Mouse (Mus musculus): ENCODE measurements around the gene 4922502D21Rik. TPM values are rescaled to one million over a fixed set of nuclear protein-coding genes. Genes with fewer than 3 reads are reported as not detected.

4922502D21Rik gene
- polyA plus RNA-seq, 1 experiment from 2014 or later, result 0.17 TPM

GRCm38 (mm10) chr6:129314655-129315168, 16.9 kb downstream of the 4922502D21Rik start:
- DNase-seq (ENCODE audit: low spot score), result no peak

GRCm38 (mm10) chr6:129312499-129312898, 19.1 kb downstream of the 4922502D21Rik start:
- no peak for DNase-seq (ENCODE audit: low spot score)

GRCm38 (mm10) chr6:129304180-129304579, 27.4 kb downstream of the 4922502D21Rik start:
- no peak for DNase-seq (ENCODE audit: low spot score)

DNA sequence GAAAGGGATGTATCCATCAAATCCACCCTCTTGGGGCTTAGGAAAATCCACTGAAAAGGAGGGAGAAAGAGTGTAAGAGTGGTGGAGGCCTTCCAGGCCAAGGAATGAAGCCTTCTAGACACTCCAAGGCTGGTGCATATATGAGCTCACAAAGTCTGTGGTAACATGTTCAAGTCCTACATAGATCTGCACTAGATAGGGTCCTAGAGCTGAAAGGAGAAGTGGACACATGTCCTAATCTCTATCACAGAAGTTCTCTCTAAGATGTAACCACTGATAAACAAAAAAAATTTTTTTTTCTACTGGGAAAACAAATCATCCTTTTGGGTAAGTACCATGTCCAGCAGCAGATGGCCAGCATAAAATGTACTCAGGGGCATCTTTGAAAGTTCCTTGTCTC, 42.9 kb downstream of the 4922502D21Rik start:
- no peak for DNase-seq (ENCODE audit: low spot score)

GRCm38 (mm10) chr6:129284384-129285104, 47.1 kb downstream of the 4922502D21Rik start:
- peak; percentile 94 for DNase-seq (ENCODE audit: low spot score)

GRCm38 (mm10) chr6:129283271-129283670, 48.3 kb downstream of the 4922502D21Rik start:
- DNase-seq (ENCODE audit: low spot score), result peak; percentile 21

DNA sequence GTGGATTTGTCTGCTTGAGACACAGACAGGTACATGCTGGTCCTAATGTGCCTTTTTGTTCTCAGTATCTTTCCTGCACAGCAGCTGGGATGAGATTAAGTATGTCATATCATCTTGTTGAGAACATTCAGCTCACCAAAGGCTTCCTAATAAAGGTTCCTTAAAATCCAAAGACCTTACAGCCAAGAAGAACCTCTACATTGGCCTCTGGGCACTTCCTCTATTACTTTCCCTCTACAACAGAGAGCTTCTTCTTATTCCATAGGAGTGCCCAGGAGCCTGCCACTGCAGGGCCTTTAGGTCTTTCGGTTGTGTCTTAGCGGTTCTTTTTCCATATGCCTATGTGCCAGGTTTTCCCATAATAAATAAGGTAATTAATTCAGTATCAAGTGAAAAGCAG, 55.1 kb downstream of the 4922502D21Rik start:
- DNase-seq (ENCODE audit: low spot score), result no peak

DNA sequence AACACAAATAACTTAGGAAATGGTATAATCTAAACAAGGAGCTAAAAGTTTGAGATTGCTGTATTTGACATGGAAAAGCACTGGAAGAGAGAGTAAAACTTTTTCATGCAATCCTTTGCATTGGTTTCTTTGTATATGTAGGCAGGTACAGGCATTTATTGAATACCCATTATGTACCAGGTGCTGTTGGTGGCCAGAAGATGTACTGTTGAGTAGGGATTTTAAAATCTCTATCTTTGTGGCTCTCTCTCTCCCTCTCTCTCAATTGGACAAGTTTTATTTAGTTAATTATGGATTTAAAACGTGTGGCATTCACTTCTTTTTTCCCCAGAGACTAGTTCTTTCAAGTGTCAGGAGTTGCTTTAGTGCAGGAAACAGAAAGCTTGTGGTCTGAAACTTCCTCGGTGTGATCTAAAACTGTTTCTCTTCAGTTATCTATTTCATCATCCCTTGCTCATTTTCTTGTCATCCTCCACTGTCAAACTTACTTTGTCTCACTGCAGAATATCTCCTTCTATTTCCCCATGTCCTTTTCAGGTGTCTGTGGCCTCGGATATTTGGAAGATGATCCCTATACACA, 55.9 kb downstream of the 4922502D21Rik start:
- peak; percentile 58 for DNase-seq (ENCODE audit: low spot score)

- peak; percentile 79 for DNase-seq (ENCODE audit: low spot score)
Observed at GRCm38 (mm10) chr6:129275220-129275619, 56.4 kb downstream of the 4922502D21Rik start, which contains the start of gene Cd69. Cd69 (minus strand) TSS chr6:129275436.

GRCm38 (mm10) chr6:129274476-129274875, 57.1 kb downstream of the 4922502D21Rik start:
- no peak for DNase-seq (ENCODE audit: low spot score)

GRCm38 (mm10) chr6:129273662-129274061, 57.9 kb downstream of the 4922502D21Rik start:
- DNase-seq (ENCODE audit: low spot score), result peak; percentile 44

Other genes starting within 250 kb of the 4922502D21Rik start
- 0.07 TPM in 1 of 2 replicates, not detected in the other for gene Clec2e, start 230.9 kb downstream of the 4922502D21Rik start, polyA plus RNA-seq (2015; fragmentation: Nextera tagmentation; extraction: Ambion mirVana)
- 2.9 and 3.1 TPM in 2 replicates for gene Clec2d, start 151.2 kb downstream of the 4922502D21Rik start, polyA plus RNA-seq (2015; fragmentation: Nextera tagmentation; extraction: Ambion mirVana)
- 53.2 and 58.8 TPM in 2 replicates for gene Cd69, start 56.4 kb downstream of the 4922502D21Rik start, polyA plus RNA-seq (2015; fragmentation: Nextera tagmentation; extraction: Ambion mirVana)
- 3.9 and 4.5 TPM in 2 replicates for gene Clec12a, start 10.9 kb upstream of the 4922502D21Rik start, polyA plus RNA-seq (2015; fragmentation: Nextera tagmentation; extraction: Ambion mirVana)
- 0.15 and 0.46 TPM in 2 replicates for gene Clec12b, start 54.1 kb upstream of the 4922502D21Rik start, polyA plus RNA-seq (2015; fragmentation: Nextera tagmentation; extraction: Ambion mirVana)
- 0.85 and 0.91 TPM in 2 replicates for gene Clec1b, start 65.5 kb upstream of the 4922502D21Rik start, polyA plus RNA-seq (2015; fragmentation: Nextera tagmentation; extraction: Ambion mirVana)
- 0.18 and 0.39 TPM in 2 replicates for gene Clec9a, start 77.1 kb upstream of the 4922502D21Rik start, polyA plus RNA-seq (2015; fragmentation: Nextera tagmentation; extraction: Ambion mirVana)
- 0.75 and 1.1 TPM in 2 replicates for gene Clec1a, start 120.2 kb upstream of the 4922502D21Rik start, polyA plus RNA-seq (2015; fragmentation: Nextera tagmentation; extraction: Ambion mirVana)
- gene Olr1, start 175.4 kb upstream of the 4922502D21Rik start, polyA plus RNA-seq (2015; fragmentation: Nextera tagmentation; extraction: Ambion mirVana), result 0.09 and 0.12 TPM in 2 replicates
- not detected in 2 replicates for gene Tmem52b, start 180.8 kb upstream of the 4922502D21Rik start, polyA plus RNA-seq (2015; fragmentation: Nextera tagmentation; extraction: Ambion mirVana)
- 32.0 and 34.1 TPM in 2 replicates for gene Gabarapl1, start 201.4 kb upstream of the 4922502D21Rik start, polyA plus RNA-seq (2015; fragmentation: Nextera tagmentation; extraction: Ambion mirVana)
- 0.45 and 0.74 TPM in 2 replicates for gene Klre1, start 246.1 kb upstream of the 4922502D21Rik start, polyA plus RNA-seq (2015; fragmentation: Nextera tagmentation; extraction: Ambion mirVana)

Measured in thymus, postnatal 0 days (tissue).